Mouse (Mus musculus) liver, postnatal 0 days (tissue): ENCODE measurements around the gene Foxn1. TPM values are rescaled to one million over a fixed set of nuclear protein-coding genes. Genes with fewer than 3 reads are reported as not detected.

Experiments
- ATAC-seq: fragments of 200-750 bp; cut with Nextera tagmentation; 2 replicates; pipeline ENCODE4 v1.8.0; 2017; ENCODE audit warnings: mild to moderate bottlenecking, moderate library complexity
- DNase-seq: peaks from one replicate; pipeline ENCODE4 v3.0.0-alpha.2; 2016
- H3K27ac ChIP-seq: fragments of 300-500 bp; sonication (generic); 2 replicates; pipeline ENCODE4 v1.5.1; 2014; ENCODE audit warnings: antibody characterized with exemption, moderate library complexity, mild to moderate bottlenecking, low read depth
- H3K27me3 ChIP-seq: fragments of 300-500 bp; sonication (generic); 2 replicates; pipeline ENCODE4 v1.6.1; 2014; ENCODE audit warnings: low read length, control low read depth, mixed read lengths; ENCODE audit not compliant: insufficient read depth
- H3K36me3 ChIP-seq: fragments of 300-500 bp; sonication (generic); replicated peaks from 2 replicates; pipeline ENCODE4 v1.6.1; 2014; ENCODE audit warnings: mild to moderate bottlenecking, control low read depth, low read length, moderate library complexity, mixed read lengths; ENCODE audit not compliant: insufficient read depth
- H3K4me1 ChIP-seq: fragments of 300-500 bp; sonication (generic); 2 replicates; pipeline ENCODE4 v1.6.1; 2014; ENCODE audit warnings: antibody characterized with exemption, mild to moderate bottlenecking, control low read depth; ENCODE audit not compliant: insufficient read depth
- H3K4me2 ChIP-seq: fragments of 300-500 bp; sonication (generic); 2 replicates; pipeline ENCODE4 v1.6.1; 2014; ENCODE audit warnings: low read depth, mild to moderate bottlenecking, low read length, moderate library complexity, mixed read lengths
- H3K4me3 ChIP-seq: fragments of 300-500 bp; sonication (generic); 2 replicates; pipeline ENCODE4 v1.5.1; 2014; ENCODE audit warnings: low read depth, low read length
- H3K9ac ChIP-seq: fragments of 300-500 bp; sonication (generic); replicated peaks from 2 replicates; pipeline ENCODE4 v1.6.1; 2014; ENCODE audit warnings: mild to moderate bottlenecking, moderate library complexity
- H3K9me3 ChIP-seq: fragments of 300-500 bp; sonication (generic); 2 replicates; pipeline ENCODE4 v1.6.1; 2016; ENCODE audit warnings: mild to moderate bottlenecking, control low read depth, low read length, mixed read lengths
- CTCF ChIP-seq: sonication (generic); IDR thresholded peaks from 2 replicates; pipeline ENCODE4 v1.5.1; 2016; ENCODE audit warnings: antibody characterized with exemption, low read depth
- EP300 ChIP-seq: IDR thresholded peaks from 2 replicates; pipeline ENCODE4 v1.6.1; 2016; ENCODE audit warnings: antibody characterized with exemption, low read depth, mild to moderate bottlenecking
- WGBS: fragments of 180-500 bp; shearing (Covaris S2); extraction: QIAGEN DNeasy Blood & Tissue Kit; methylation state at CpG from one replicate; pipeline ENCODE4 v1.1.7; 2014; ENCODE audit not compliant: insufficient replicate concordance; 5-methylcytosine and 5-hydroxymethylcytosine counted together
- polyA plus RNA-seq: library from polyadenylated mRNA; unstranded; fragments of >200 nt; fragmentation: Nextera tagmentation; extraction: Ambion mirVana; gene quantifications from 2 replicates; pipeline ENCODE4 v1.2.1, GENCODE M21; 2015

The Foxn1 gene
- polyA plus RNA-seq, 1 experiment from 2014 or later = not detected

DNA sequence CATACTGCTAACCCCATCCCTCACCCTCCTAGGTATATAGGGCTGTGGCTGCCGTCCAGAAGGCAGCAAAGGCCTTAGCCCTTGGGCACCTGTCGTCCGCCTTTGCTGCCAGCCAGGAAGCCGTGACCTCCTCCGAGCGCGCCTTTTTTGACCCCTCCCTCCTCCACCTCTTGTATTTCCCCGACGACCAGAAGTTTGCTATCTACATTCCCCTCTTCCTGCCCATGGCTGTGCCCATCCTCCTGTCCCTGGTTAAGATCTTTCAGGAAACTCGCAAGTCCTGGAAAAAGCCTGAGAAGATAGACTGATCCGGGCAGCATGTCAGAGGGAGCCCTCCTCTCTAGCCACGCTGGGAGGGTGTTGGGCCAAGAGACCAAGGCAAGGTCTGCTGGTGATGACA is 44.7 kb downstream of the Foxn1 start:
- Histone ChIP-seq H3K4me2 (no peak overlapping the region), H3K9me3 (no peaks in the 10 kb centered on the region), H3K27me3 (no peaks in the 10 kb centered on the region), H3K4me1 (peaks cover 31% of the 10 kb centered on the region), H3K36me3 (peaks cover 19% of the 10 kb centered on the region), H3K27ac (no peak overlapping the region), H3K4me3 (no peak overlapping the region), H3K9ac (no peak overlapping the region)
- ATAC-seq = no peak
- no peak for TF ChIP-seq CTCF
- TF ChIP-seq EP300 = no peak
- no peak for DNase-seq
- 80% methylated on average over 12 of the region's 12 CpGs for WGBS

DNA sequence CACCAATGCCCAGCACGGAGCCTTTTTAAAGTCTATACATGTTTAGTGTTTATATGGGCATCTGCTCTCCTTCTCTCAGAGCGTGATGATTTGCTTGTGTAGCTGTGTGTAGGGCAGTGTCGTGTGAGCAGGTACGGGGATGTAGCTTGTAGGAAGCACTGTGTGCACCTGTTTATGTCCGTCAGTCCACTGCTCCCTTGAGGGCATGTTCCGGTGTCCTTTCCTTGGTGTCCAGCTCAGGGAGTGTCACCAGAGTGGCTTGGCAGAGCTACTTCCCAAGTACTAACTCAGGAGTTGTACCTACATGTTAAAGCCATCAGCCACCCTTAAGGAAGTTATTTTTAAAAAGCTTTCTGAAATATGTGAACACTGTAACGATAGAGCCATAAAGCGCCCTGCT is 49.3 kb downstream of the Foxn1 start:
- TF ChIP-seq CTCF (no peak), EP300 (no peak)
- Histone ChIP-seq H3K4me1 (no peaks in the 10 kb centered on the region), H3K27ac (no peak overlapping the region), H3K36me3 (peaks cover 25% of the 10 kb centered on the region), H3K9me3 (no peaks in the 10 kb centered on the region), H3K9ac (no peak overlapping the region), H3K27me3 (no peaks in the 10 kb centered on the region), H3K4me2 (no peak overlapping the region), H3K4me3 (no peak overlapping the region)
- 88% methylated on average over 8 of the region's 8 CpGs for WGBS
- ATAC-seq (no peak), DNase-seq (no peak)

- Histone ChIP-seq H3K36me3 (peaks cover 11% of the 10 kb centered on the region), H3K27me3 (no peaks in the 10 kb centered on the region), H3K4me3 (no peak overlapping the region), H3K9ac (no peak overlapping the region), H3K4me2 (no peak overlapping the region), H3K4me1 (peaks cover 6% of the 10 kb centered on the region), H3K27ac (no peak overlapping the region), H3K9me3 (no peaks in the 10 kb centered on the region)
- TF ChIP-seq EP300 (no peak), CTCF (no peak)
- DNase-seq (no peak), ATAC-seq (no peak)
- 85% methylated on average over 5 of the region's 5 CpGs for WGBS
Observed at GRCm38 (mm10) chr11:78333992-78334391, 52.4 kb downstream of the Foxn1 start.

GRCm38 (mm10) chr11:78332676-78333075 is 53.7 kb downstream of the Foxn1 start:
- Histone ChIP-seq H3K9ac (no peak overlapping the region), H3K4me3 (no peak overlapping the region), H3K27ac (no peak overlapping the region), H3K4me2 (no peak overlapping the region), H3K27me3 (no peaks in the 10 kb centered on the region), H3K9me3 (no peaks in the 10 kb centered on the region), H3K36me3 (peaks cover 7% of the 10 kb centered on the region), H3K4me1 (peaks cover 10% of the 10 kb centered on the region)
- 94% methylated on average over 12 of the region's 12 CpGs for WGBS
- TF ChIP-seq EP300 (no peak), CTCF (no peak)
- DNase-seq (no peak), ATAC-seq (no peak)

DNA sequence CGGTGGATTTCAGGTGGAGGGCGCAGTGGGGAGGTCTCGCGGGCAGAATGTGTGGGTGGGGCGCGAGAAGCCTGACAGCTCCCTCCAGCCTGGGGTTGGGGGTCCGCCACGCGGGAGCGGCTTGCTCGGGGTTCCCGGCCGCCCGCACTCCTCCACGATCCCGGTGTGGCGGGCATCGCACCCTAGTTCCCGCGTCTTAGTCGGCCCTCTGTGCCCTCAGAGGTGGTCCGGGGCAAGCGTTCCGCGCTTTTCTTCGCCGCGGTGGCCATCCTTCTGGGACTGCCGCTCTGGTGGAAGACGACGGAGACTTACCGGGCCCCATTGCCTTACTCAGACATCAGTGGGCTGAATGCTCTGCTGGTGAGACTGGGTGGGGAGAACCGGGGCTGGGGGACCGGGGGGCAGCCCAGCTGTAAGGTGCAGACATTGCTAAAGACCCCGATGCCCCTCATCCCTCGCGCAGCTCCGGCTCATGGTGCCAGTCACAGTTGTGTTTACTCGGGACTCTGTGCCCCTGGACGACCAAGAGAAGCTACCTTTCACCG is 57.8 kb downstream of the Foxn1 start:
- TF ChIP-seq EP300 = no peak
- TF ChIP-seq CTCF = no peak
- Histone ChIP-seq H3K36me3 (peaks cover 3% of the 10 kb centered on the region; the same call in 1 of the 2 replicates), H3K4me2 (peak overlapping the region; percentile 96), H3K9me3 (no peaks in the 10 kb centered on the region), H3K9ac (peak overlapping the region; percentile 88), H3K4me3 (peak overlapping the region; percentile 87), H3K27ac (peak overlapping the region; percentile 44), H3K27me3 (no peaks in the 10 kb centered on the region), H3K4me1 (peaks cover 10% of the 10 kb centered on the region)
- 1% methylated on average over 38 of the region's 41 CpGs for WGBS
- ATAC-seq (peak; percentile 62), DNase-seq (no peak)

- Histone ChIP-seq H3K4me2 (peak within 1 kb of the TSS; percentile 96), H3K4me1 (peaks cover 10% of the 10 kb centered on the region), H3K9me3 (no peaks in the 10 kb centered on the region), H3K27ac (peak within 1 kb of the TSS; percentile 85), H3K36me3 (peaks cover 3% of the 10 kb centered on the region; the same call in 1 of the 2 replicates), H3K9ac (peak within 1 kb of the TSS; percentile 88), H3K27me3 (no peaks in the 10 kb centered on the region), H3K4me3 (peak within 1 kb of the TSS; percentile 87)
- DNase-seq (peak; percentile 98), ATAC-seq (peak; percentile 98)
- peak; percentile 25 for TF ChIP-seq CTCF
- no peak for TF ChIP-seq EP300
- WGBS = 9% methylated on average over 37 of the region's 37 CpGs
Observed at GRCm38 (mm10) chr11:78327634-78328511, 58.5 kb downstream of the Foxn1 start, which contains the start of gene Pigs. TSS of gene Pigs (plus strand) at chr11:78328415.
